Mouse (Mus musculus): ENCODE measurements around the gene Mgp.
"Not testable (repeated sequence)": the region's sequence is repeated elsewhere in the genome, so short reads cannot be mapped to it uniquely, and the experiment has no call there.

The Mgp gene

DNA sequence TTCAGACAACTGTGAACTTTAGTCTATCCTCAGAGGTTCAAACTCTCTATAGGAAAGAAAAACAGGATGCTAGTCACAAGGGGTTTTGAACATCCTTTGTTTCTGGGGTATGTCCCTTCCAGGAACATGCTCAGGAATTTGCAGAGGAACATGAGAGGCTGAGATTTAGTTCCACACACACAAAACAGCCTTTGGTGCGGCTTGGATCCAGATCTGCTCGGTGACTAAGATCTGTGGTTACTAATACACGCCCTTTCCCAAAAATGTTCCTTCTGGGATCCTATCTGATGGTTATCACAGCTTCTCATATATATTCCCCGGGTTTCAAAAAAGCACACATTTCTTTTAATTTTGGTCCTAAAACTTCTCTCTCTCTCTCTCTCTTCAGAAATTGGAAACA lies 22.2 kb upstream of the Mgp start:
- no peak for DNase-seq

DNA sequence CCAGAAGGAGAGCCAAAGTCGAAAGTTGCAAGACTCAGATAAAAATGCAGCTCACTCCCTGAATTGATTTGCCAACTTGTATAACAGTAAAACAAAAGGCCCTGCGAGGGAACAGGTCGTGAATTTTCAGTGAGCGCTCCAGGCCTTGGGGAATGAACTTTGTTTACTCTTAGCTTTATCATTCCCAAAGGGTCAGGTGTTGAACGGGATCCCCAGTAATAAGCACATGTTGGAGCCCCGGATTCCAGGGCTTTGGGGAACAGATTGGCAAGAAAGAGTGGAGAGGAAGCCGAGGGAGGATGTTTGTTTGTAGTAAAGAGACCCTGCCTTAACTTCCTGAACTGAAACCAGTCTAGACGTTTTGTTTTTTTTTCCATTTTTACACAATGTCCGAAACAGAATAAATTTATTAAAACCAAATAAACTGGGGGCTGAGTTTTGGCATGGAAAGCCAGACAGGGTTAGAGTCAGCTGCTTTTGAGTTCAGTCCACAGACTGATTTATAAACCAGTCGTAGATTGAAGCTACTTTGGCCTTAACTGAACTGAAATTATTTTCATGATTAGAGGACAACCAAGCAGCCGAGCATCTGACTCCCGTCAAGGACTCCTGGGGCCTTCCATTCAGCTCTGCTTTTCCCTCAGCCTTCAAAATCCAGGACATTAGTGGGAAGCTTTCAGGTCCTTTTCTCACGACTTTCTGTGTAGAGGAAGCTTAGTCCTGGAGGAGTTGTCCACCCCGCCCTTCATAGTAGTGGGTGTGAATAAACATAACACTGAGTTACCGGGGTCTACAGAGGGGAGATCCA lies 19.1 kb upstream of the Mgp start:
- no peak for DNase-seq

DNA sequence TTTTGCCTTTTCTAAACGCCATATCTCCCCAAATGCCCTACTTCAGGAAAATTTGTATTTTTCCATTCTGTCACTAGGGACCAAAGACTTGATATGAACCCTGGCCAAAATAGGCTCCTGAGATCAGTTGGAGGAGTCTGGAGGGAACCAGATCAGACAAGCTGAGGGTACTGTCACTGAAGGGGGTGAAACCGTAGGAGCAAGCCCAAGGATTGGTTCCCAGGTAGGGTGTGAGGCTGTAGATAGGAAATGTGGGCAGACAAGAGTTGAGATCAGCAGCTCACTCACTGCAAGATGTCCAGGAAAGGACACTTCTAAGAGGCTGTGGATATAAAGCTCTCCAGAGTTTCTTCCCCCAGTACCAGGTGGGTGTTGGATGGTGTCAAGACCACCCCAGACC lies 16.4 kb upstream of the Mgp start:
- DNase-seq: no peak

DNA sequence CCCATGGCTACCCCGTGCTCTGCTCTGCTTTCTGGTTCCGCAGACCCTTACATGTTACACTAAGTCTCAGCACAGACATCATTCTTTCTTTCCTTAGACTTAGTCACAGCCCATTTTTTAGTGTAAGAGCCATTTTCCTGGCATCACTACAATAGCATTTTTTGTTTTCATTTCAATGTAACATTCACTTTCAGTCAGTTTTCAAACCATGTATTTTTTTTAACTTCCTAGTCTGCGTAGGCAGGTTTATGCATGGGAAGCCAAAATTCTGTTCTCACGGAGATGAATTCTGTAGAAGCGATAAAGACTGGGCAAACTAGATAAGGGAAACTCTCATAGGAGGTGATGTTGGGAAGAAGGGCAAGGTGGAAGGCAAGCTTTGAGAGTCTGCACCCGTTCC lies 13.9 kb upstream of the Mgp start:
- DNase-seq: no peak

DNA sequence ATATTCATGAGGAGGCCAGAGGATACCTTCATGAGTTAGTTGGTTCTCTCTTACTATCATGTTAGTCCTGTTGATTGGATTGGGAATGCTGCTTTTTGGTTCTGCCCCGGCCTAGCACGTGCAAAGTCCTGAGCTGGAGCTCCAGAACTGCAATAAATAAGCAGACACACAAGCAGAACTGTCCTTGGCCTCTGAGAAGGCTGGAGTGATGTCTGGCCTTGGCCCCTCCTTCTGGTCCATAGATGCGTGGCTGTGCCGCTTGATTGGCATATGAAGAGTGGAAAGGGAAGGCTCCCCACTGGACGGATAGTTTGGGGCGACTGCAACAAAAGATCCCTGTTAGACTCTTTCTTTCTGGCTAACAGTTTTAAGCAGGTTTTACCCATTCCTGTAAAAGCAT lies 13.4 kb upstream of the Mgp start:
- DNase-seq: no peak

DNA sequence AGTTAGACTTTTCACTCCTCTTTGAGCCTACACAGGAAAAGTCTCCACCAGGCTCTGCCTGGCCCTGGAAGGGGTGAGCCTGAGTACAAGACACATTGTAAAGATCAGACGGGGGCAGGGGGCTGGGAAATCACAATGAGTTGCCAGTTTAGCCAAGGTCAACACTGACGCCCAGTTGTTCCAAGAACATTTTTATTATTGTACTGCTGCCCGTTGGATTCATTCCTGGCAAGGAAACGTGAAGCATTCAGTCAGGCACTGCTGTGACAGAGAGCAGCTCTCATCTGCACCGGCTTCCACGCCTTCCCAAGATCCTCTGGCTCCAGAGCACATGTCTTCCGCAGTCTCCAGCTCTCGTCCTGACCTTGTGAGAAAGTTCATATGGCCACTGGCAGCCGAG lies 12.2 kb upstream of the Mgp start:
- DNase-seq: no peak

DNA sequence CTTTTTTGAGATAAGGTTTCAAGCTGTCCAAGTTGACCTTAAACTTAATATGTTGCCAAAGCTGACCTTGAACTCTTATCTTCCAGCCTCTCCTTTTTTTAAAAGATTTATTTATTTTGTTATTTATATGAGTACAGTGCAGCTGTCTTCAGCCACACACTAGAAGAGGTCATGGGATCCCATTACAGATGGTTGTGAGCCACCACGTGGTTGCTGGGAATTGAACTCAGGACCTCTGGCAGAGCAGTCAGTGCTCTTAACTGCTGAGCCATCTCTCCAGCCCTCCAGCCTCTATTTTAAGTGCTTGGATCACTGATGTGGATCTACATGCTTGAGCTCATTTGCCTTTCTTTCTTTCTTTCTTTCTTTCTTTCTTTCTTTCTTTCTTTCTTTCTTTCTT lies 9.1 kb upstream of the Mgp start:
- DNase-seq: not testable (repeated sequence)

DNA sequence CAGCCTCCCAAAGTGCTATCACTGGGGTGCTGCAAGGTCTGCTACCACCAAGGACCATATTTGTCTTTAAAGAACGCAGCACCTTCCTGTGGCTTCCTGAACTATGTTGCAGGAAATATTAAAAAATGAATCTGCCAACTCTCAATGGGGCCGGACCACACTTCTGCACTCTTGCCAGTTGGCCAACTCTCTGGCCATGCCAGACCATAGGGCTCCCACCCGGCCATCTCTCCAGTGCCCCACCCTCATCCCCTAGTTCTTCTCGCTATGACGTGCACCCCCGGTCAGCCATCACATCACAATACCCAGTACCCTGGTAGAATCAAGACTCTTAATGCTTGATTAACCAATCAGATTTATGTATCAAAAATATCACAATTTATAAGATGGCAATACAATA lies 8.3 kb upstream of the Mgp start:
- no peak for DNase-seq

DNA sequence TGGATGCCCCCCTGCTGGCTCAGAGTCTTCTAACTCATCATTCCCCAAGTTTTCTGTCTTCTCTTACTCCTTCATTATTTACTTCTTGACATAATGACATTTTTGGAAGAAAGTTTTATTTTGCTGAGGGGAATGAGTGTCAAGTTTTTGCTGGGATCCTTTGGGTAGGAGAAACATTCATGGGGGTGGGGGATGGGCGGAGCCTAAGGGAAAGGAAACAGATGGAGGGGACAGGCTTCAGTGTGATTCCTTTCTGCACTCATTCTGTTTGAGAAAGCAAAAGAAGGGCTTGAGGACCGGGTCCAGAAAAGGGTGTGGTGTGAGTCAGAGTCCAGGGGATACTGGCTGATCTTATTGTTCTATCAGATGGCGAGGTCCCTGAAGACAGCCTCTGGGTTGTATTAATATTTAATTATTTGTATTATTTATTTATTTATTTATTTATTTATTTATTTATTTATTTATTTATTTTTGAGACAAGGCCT lies 7.8 kb upstream of the Mgp start:
- DNase-seq: no peak

DNA sequence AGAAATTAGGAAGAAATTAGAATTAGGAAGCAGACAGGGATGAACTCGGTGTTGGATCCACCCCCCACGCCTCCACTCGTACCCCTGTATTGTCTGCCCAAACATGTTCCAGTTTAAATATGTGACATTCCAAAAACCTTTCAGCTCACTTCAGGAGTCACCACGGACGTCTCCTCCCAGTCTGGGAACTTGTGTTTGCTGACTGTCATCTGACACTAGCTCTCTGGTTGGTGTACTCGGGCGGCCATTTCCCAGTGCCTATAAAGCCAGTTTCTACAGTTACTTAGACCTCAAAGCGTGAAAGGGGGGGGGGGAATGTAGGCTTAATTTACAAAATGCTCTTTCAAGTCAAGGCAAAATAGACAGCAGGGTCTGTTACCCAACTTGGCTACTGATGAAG lies 6.1 kb upstream of the Mgp start:
- no peak for DNase-seq

DNA sequence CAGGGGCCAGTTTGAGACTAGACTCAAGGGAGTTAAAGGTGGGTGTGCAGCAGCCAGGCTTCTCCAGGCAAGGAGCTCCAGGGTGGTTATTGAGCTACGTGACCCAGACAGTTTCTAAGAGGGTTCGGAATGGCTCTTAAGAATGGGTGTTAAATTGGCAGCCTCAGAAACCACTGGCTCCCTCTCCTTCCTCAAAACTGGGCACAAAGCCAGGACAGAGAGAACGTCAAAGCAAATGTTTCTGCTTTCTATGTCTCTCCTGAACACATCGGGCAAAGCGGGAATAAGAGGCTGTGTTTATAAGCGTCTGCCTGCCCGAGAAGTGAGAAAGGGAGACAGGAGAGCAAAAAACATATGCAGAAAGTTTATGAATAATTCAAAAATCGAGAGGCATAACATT lies 1.0 kb downstream of the Mgp start:
- no peak for DNase-seq

DNA sequence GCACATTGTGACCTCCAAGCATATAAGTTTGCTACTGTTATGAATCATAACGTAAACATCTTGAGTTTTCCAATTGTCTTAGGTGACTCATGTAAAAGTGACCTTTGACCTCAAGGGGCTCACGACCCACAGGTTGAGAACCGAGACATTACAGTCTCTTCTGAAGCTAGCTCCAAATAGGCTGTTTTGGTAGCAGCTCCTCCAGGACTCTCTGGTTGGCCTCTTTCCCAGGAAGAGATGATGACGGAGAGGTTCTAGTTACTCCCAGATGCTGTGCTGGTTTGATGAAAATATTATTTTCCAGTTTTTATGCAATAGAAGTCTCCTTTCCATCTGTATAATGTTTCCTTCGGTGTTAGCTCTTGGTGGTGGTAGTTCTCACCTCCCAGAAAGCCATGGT lies 6.7 kb downstream of the Mgp start:
- DNase-seq: no peak

DNA sequence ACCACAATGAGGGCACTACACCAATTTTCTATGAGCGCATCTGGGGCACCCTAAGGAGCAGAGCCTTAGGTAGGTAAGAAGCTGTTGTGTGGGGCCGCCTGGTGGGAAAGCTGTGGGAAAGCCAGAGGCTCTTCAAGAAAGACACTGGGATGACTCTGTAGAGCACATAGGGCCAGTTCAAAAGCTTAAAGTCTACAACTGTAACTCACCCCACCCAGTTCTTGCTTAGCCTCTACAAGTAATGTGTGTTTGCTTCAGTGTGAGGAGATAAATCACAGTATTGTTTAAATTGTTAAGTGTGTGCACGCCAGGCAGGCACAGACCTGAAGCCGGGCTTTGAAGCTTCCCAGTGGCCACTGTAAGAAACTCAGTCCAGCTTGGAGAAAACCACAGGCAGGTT lies 9.5 kb downstream of the Mgp start:
- DNase-seq: no peak

DNA sequence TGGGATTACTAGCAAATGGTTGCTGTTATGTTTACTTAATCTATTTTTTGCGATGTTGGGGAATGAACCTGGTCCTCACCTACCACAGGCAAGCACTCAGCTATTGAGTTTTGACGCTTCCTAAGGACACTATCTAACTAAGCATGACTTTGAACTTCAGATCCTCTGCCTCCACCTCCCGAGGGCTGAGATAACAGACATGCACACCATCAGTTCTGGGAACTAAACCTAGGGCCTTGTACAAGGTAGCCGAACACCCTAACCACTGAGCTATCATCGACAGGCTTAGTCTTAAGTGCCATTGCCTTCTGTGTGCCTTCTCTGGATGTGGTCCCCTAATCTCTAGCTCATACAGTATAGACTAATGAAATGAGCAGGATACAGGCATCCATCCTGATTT lies 10.3 kb downstream of the Mgp start:
- DNase-seq: no peak

DNA sequence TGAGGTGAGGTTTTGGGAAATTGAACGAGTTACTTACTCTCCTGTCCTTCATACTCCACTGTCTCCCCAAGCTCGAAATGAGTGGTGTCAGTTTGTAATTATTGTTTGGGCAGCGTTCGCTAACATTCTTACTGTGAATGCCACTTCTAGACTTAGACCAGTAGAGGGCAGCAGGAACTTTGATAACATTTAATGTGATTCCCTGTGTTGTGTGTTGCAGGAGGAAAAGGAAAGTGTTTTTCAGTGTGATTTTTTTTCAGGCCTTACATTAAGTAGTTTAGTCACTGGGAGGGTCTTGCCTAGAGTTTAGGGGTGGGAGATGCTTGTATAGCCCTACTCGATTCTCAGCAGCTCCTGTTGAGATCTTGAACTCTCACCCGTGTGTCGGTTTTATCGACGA lies 14.6 kb downstream of the Mgp start:
- DNase-seq: no peak

DNA sequence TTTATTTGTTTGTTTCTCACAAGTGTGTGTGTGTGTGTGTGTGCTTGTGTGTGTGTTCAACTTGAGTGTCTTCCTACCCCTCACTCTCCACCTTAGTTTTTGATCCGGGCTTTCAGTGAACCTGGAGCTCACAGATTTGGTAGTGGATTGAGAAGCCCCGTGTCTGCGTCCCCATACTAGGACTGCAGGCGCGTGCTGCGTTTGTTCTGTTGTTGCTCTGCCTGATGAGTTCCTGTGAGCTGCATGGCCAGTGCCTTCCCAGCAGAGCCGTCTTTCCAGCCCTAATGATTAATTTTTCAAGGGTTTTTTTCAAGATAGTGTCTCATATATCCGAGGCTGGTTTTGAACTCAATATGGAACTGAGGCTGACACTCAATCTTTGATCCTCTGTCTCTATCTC lies 17.2 kb downstream of the Mgp start:
- DNase-seq: no peak

DNA sequence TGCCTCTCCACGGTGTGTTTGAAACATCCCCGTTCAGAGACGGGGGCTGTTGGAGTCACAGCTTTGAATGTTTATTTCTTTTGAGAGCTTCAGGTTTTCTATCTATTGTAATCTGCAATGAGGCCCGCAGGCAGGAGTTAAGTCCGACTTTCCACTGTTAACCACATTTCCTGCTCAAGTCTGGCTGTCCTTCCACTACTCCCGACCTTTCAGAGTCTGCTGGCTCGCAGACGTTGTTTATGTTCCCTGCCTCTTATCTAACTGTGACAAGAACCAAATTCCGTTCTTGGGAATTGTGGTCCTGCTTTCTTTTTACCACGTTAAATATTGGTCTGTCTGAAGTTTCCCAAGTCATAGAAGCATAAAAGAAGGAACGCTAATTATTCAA lies 17.8 kb downstream of the Mgp start:
- no peak for DNase-seq

DNA sequence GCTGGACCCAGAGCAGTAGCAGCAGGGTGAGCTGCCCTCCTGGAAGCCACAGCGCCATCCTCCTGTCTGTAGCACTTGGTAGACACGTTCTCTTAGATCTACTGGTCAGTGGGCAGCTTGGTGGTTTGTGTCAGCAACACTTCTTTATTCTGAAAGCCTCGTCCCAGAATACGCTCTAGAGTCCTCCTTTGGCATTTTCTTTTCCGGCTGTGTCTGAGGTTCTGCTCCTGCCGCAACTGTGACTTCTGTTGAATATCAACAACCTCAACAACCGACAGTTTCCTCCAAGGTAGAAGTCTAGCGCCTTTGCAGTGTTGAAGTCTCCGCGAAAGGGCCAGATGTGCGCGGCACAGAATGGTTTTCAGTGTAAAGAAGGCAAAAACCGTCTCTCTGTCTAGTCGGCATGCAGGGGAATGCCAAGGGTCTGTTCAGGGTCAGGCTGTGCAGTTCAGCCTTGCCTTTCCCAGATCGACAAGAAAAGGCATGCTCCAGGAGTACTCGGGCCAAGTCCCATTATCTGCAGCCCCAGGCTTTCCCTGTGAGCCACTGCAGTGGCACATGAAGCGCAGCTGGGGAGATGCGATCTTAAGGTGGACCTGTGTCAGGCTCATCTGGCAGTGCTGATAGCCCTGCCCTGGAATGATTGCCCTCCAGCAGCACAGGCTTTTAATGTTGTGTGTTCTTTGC lies 18.3 kb downstream of the Mgp start, which contains the start of gene Art4:
Art4 (minus strand) TSS at position 548 of the 687 bp plus-strand sequence.
- no peak for DNase-seq

DNA sequence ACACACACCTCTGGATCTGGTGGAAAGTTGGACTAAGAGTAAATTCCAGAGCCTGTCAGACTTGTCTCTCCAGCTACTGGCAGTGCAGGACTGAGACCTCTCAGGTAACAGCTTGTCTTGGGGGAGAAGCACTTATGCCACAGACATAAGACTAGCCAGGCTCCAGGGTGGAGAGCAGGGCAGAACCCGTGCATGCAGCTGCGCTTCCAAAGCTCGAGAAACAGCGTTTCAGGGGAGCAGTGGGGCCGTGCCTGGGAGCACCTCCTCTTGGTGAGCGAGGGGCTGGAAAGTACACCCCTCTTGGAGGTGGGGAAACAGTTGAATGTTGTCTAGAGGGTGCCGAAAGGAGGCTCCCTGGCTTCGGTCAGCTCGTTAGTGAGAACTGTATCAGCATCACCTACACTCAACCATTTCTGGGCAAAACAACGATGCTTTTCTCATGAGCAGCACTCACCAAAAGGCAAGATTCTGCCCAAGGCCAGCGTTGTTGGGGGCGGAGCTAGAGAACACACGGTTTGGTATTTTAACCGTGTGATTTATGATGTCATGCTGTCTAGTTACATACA lies 19.5 kb downstream of the Mgp start:
- DNase-seq: no peak

DNA sequence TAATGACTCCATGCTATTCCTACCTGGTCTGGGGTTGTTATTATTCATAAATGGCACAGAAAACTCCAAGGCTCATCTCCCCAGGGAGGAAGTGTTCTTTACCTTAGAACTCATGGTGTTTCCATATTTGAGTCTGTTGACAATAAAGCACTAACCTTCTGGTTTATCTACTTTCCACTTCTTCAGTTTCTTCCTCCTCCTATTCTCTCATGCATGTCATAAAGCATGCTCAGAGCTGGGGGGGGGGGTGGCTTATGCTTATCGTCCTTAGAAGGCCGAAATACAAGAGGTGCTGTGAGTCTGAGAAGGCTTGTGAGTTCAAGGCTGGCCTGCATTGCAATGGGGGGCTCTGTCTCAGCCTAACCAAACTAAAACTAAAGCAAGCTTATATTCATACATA lies 20.4 kb downstream of the Mgp start:
- no peak for DNase-seq

DNA sequence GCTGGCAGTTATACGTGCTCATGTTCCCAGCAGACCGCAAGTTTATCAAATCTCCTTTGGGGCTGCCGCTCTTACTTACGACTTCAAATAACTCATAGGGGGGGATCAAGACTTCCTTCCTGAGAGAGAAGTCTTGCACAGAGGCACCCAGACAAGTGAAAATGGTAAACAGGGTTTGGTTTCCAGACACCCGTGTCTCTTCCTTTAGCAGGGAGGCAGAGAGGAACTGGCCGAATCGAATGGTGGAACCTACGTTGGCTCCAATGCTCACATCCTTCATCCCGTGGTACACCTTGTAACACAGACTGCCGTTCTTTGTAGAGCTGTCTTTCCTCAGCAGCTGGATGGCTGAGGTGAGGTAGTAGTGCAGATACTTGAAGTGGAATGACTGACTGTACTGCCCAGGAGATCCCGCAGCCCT lies 21.3 kb downstream of the Mgp start:
- DNase-seq: no peak

DNA sequence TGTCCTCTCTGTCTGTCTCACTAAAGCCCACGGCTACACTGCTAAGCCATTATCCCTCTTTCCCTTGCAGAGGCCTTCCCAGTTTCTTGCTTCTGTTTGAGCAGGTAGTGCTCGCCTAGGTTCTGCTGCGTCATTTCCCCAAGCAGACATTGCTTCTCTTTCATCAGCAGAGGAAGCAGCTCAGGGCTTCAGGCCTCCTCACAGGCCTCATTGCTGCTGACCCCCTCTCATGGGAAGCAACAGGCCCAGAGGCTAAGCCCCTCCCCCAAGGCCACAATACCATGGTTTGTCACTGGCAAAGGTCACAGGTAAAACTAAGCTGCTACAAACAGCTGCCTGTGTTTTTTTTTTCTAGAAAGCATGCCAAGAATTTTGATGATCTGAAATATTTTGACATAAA lies 22.9 kb downstream of the Mgp start:
- DNase-seq: no peak

DNA sequence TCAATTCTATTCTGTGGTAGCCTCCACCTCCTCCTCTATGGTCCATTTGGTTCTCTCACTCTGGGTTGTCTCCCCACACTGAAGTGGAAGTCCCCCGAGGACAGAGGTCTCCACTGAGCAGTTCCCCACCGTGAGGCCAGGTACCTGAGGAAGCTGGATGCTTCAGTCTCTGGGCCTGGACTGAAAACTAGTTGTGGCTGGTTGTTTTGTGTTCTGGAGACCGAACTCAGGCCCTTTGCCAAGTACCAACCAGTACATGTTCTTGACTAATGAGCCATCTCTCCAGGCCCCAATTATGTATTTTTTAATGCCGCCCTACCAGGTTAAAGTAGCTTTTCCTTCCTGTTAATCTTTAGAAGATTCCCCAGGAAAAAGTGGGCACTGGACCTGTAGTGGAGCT lies 23.3 kb downstream of the Mgp start:
- no peak for DNase-seq

DNA sequence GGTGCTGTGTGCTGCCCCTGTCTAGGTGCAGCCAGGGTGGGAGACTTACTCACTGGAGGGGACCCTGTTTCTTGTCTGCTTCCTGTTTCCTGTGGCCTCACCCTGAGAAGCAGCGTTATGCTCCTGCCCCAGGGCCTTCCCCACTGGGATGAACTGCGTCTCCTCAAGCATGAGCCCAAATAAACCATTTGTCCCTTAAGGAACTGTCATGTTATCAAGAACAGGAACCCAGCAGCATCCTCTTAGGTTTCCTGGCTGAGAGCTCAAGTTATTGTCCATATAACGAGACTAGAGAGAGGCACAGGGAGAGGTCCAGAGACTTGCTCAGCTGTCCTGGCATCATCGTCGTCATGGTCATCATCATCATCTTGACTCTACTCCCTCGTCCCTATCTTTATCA lies 25.4 kb downstream of the Mgp start:
- no peak for DNase-seq

Measured in cerebellum, adult 11 months (tissue).